ENCODE assay signal across 8 mouse cellular contexts in genomic region chr5:137351394-137351793, GRCm38 (mm10). TPM values are rescaled to one million over a fixed set of nuclear protein-coding genes. Genes with fewer than 3 reads are reported as not detected.
DNase-seq lines count a peak whose midpoint lies in the region; ATAC-seq and TF ChIP-seq lines count a peak whose summit lies in the region.

No protein-coding gene starts in this region.

- ATAC-seq in lung, embryonic 14.5 days (ENCODE audit: insufficient read depth): no peak
- no peak for ATAC-seq in forebrain, embryonic 16.5 days
- no peak for ATAC-seq in liver, embryonic 13.5 days (ENCODE audit: low read depth)
- ATAC-seq in stomach, embryonic 16.5 days (ENCODE audit: insufficient read depth, low FRiP score): no peak
- ATAC-seq in megakaryocyte-erythroid progenitor cell, adult 5-6 weeks (replicated peaks; ENCODE audit: low FRiP score, low TSS enrichment, poor library complexity, severe bottlenecking): no peak

- peaks cover 20% of the 10 kb centered on the region; the same call in 1 of the 2 replicates for H3K4me1 ChIP-seq in lung, embryonic 14.5 days (ENCODE audit: insufficient read depth)
- peaks cover 42% of the 10 kb centered on the region for H3K4me1 ChIP-seq in forebrain, embryonic 16.5 days (replicated peaks; ENCODE audit: control insufficient read depth, insufficient read depth, low read length)
- H3K4me1 ChIP-seq in liver, embryonic 13.5 days (replicated peaks): peaks cover 7% of the 10 kb centered on the region; the same call in 1 of the 2 replicates
- peaks cover 35% of the 10 kb centered on the region for H3K4me1 ChIP-seq in stomach, embryonic 16.5 days (ENCODE audit: control insufficient read depth, insufficient read depth, low read length)

- peaks cover 33% of the 10 kb centered on the region for H3K36me3 ChIP-seq in lung, embryonic 14.5 days (ENCODE audit: insufficient read depth)
- H3K36me3 ChIP-seq in forebrain, embryonic 16.5 days (ENCODE audit: control insufficient read depth, insufficient read depth): no peaks in the 10 kb centered on the region
- peaks cover 18% of the 10 kb centered on the region for H3K36me3 ChIP-seq in liver, embryonic 13.5 days
- H3K36me3 ChIP-seq in stomach, embryonic 16.5 days (ENCODE audit: control insufficient read depth, insufficient read depth, low read length): peaks cover 18% of the 10 kb centered on the region

- peak overlapping the region; percentile 98 for H3K9ac ChIP-seq in lung, embryonic 14.5 days
- no peak overlapping the region; the same call in none of the 2 replicates for H3K9ac ChIP-seq in forebrain, embryonic 16.5 days (replicated peaks; ENCODE audit: low read depth, low read length)
- peak overlapping the region; percentile 73 for H3K9ac ChIP-seq in liver, embryonic 13.5 days
- H3K9ac ChIP-seq in stomach, embryonic 16.5 days (ENCODE audit: low read length): peak overlapping the region; percentile 96

- DNase-seq in lung, embryonic 14.5 days: no peak
- DNase-seq in lung, postnatal 4 days: no peak
- no peak for DNase-seq in liver, embryonic 13.5 days
- DNase-seq in ovary, postnatal 14 days (ENCODE audit: low spot score): no peak
- no peak for DNase-seq in frontal cortex, postnatal 36 days (ENCODE audit: low spot score in 2 of 2)

- TF ChIP-seq CTCF in lung, embryonic 14.5 days (IDR thresholded peaks at IDR 0.05; ENCODE audit: low read depth): no peak

- no peaks in the 10 kb centered on the region for H3K27me3 ChIP-seq in lung, embryonic 14.5 days (ENCODE audit: insufficient read depth, low read length)
- peaks cover 6% of the 10 kb centered on the region; the same call in 1 of the 2 replicates for H3K27me3 ChIP-seq in forebrain, embryonic 16.5 days (replicated peaks; ENCODE audit: control insufficient read depth, insufficient read depth, low read length)
- peaks cover 58% of the 10 kb centered on the region for H3K27me3 ChIP-seq in liver, embryonic 13.5 days
- H3K27me3 ChIP-seq in stomach, embryonic 16.5 days (ENCODE audit: control insufficient read depth, insufficient read depth, low read length): no peaks in the 10 kb centered on the region

- WGBS in lung, embryonic 14.5 days: 7% methylated on average over 4 of the region's 4 CpGs
- 10% methylated on average over 4 of the region's 4 CpGs for WGBS in forebrain, embryonic 16.5 days
- 32% methylated on average over 4 of the region's 4 CpGs for WGBS in liver, embryonic 13.5 days (ENCODE audit: insufficient replicate concordance)
- WGBS in stomach, embryonic 16.5 days: 12% methylated on average over 4 of the region's 4 CpGs

- peak overlapping the region; percentile 95 for H3K4me2 ChIP-seq in lung, embryonic 14.5 days
- peak overlapping the region; percentile 99 for H3K4me2 ChIP-seq in forebrain, embryonic 16.5 days (ENCODE audit: low read length)
- peak overlapping the region; percentile 55 for H3K4me2 ChIP-seq in liver, embryonic 13.5 days
- peak overlapping the region; percentile 89 for H3K4me2 ChIP-seq in stomach, embryonic 16.5 days (ENCODE audit: low read depth, low read length)

- H3K27ac ChIP-seq in lung, embryonic 14.5 days (ENCODE audit: low read depth): peak overlapping the region; percentile 98
- H3K27ac ChIP-seq in forebrain, embryonic 16.5 days (ENCODE audit: low read length): no peak overlapping the region
- H3K27ac ChIP-seq in liver, embryonic 13.5 days: no peak overlapping the region
- peak overlapping the region; percentile 98 for H3K27ac ChIP-seq in stomach, embryonic 16.5 days (ENCODE audit: low read length)

- peak overlapping the region; percentile 92 for H3K4me3 ChIP-seq in lung, embryonic 14.5 days (ENCODE audit: low read depth, low read length)
- H3K4me3 ChIP-seq in forebrain, embryonic 16.5 days (replicated peaks; ENCODE audit: low read length): peak overlapping the region; percentile 72
- H3K4me3 ChIP-seq in liver, embryonic 13.5 days (replicated peaks): peak overlapping the region; percentile 62
- peak overlapping the region; percentile 93 for H3K4me3 ChIP-seq in stomach, embryonic 16.5 days (replicated peaks; ENCODE audit: low read length)

- no peaks in the 10 kb centered on the region for H3K9me3 ChIP-seq in lung, embryonic 14.5 days (ENCODE audit: low read depth, low read length)
- H3K9me3 ChIP-seq in forebrain, embryonic 16.5 days (ENCODE audit: control insufficient read depth, low read length): no peaks in the 10 kb centered on the region
- H3K9me3 ChIP-seq in liver, embryonic 13.5 days (replicated peaks): no peaks in the 10 kb centered on the region
- no peaks in the 10 kb centered on the region for H3K9me3 ChIP-seq in stomach, embryonic 16.5 days (replicated peaks; ENCODE audit: control insufficient read depth, low read length)

RNA-seq across cellular contexts. Expression of gene Ephb4, which starts 1.5 kb away (rescaled TPM):
- polyA plus RNA-seq in lung, embryonic 14.5 days (2014; fragmentation: Nextera tagmentation; extraction: Ambion mirVana): 68.6 and 78.0 TPM in 2 replicates
- 6.1 and 8.1 TPM in 2 replicates for polyA plus RNA-seq in forebrain, embryonic 16.5 days (2015; fragmentation: Nextera tagmentation; extraction: Ambion mirVana)
- polyA plus RNA-seq in liver, embryonic 13.5 days (2015; fragmentation: Nextera tagmentation; extraction: Ambion mirVana): 5.6 and 8.1 TPM in 2 replicates
- polyA plus RNA-seq in stomach, embryonic 16.5 days (2015; fragmentation: Nextera tagmentation; extraction: Ambion mirVana): 31.3 and 31.6 TPM in 2 replicates
- total RNA-seq in megakaryocyte-erythroid progenitor cell, adult 5-6 weeks (2014; fragmentation: Nextera tagmentation): 1.4 TPM in 1 of 2 replicates, not detected in the other
- total RNA-seq in megakaryocyte-erythroid progenitor cell, adult 5-6 weeks (2017): 0.08 TPM in 1 of 2 replicates, not detected in the other

RNA-seq across cellular contexts. Expression of gene Slc12a9, which starts 18.0 kb away (rescaled TPM):
- polyA plus RNA-seq in lung, embryonic 14.5 days (2014; fragmentation: Nextera tagmentation; extraction: Ambion mirVana): 9.7 and 10.2 TPM in 2 replicates
- polyA plus RNA-seq in forebrain, embryonic 16.5 days (2015; fragmentation: Nextera tagmentation; extraction: Ambion mirVana): 17.7 and 26.0 TPM in 2 replicates
- polyA plus RNA-seq in liver, embryonic 13.5 days (2015; fragmentation: Nextera tagmentation; extraction: Ambion mirVana): 2.8 and 3.2 TPM in 2 replicates
- polyA plus RNA-seq in stomach, embryonic 16.5 days (2015; fragmentation: Nextera tagmentation; extraction: Ambion mirVana): 12.6 and 13.7 TPM in 2 replicates
- 2.2 and 3.0 TPM in 2 replicates for total RNA-seq in megakaryocyte-erythroid progenitor cell, adult 5-6 weeks (2014; fragmentation: Nextera tagmentation)
- total RNA-seq in megakaryocyte-erythroid progenitor cell, adult 5-6 weeks (2017): 1.1 and 3.3 TPM in 2 replicates

RNA-seq across cellular contexts. Expression of gene Trip6, which starts 37.2 kb away (rescaled TPM):
- 87.1 and 89.3 TPM in 2 replicates for polyA plus RNA-seq in lung, embryonic 14.5 days (2014; fragmentation: Nextera tagmentation; extraction: Ambion mirVana)
- polyA plus RNA-seq in forebrain, embryonic 16.5 days (2015; fragmentation: Nextera tagmentation; extraction: Ambion mirVana): 17.0 and 17.9 TPM in 2 replicates
- polyA plus RNA-seq in liver, embryonic 13.5 days (2015; fragmentation: Nextera tagmentation; extraction: Ambion mirVana): 10.1 and 10.6 TPM in 2 replicates
- 77.6 and 77.8 TPM in 2 replicates for polyA plus RNA-seq in stomach, embryonic 16.5 days (2015; fragmentation: Nextera tagmentation; extraction: Ambion mirVana)
- 21.8 and 27.9 TPM in 2 replicates for total RNA-seq in megakaryocyte-erythroid progenitor cell, adult 5-6 weeks (2014; fragmentation: Nextera tagmentation)
- total RNA-seq in megakaryocyte-erythroid progenitor cell, adult 5-6 weeks (2017): 19.6 and 29.9 TPM in 2 replicates

RNA-seq across cellular contexts. Expression of gene Srrt, which starts 43.9 kb away (rescaled TPM):
- 137 and 141 TPM in 2 replicates for polyA plus RNA-seq in lung, embryonic 14.5 days (2014; fragmentation: Nextera tagmentation; extraction: Ambion mirVana)
- polyA plus RNA-seq in forebrain, embryonic 16.5 days (2015; fragmentation: Nextera tagmentation; extraction: Ambion mirVana): 119 and 125 TPM in 2 replicates
- polyA plus RNA-seq in liver, embryonic 13.5 days (2015; fragmentation: Nextera tagmentation; extraction: Ambion mirVana): 86.7 and 102 TPM in 2 replicates
- 113 and 116 TPM in 2 replicates for polyA plus RNA-seq in stomach, embryonic 16.5 days (2015; fragmentation: Nextera tagmentation; extraction: Ambion mirVana)
- 308 and 381 TPM in 2 replicates for total RNA-seq in megakaryocyte-erythroid progenitor cell, adult 5-6 weeks (2014; fragmentation: Nextera tagmentation)
- 409 and 443 TPM in 2 replicates for total RNA-seq in megakaryocyte-erythroid progenitor cell, adult 5-6 weeks (2017)

RNA-seq across cellular contexts. Expression of gene Ufsp1, which starts 57.0 kb away (rescaled TPM):
- polyA plus RNA-seq in lung, embryonic 14.5 days (2014; fragmentation: Nextera tagmentation; extraction: Ambion mirVana): 4.4 and 4.6 TPM in 2 replicates
- 6.1 and 8.9 TPM in 2 replicates for polyA plus RNA-seq in forebrain, embryonic 16.5 days (2015; fragmentation: Nextera tagmentation; extraction: Ambion mirVana)
- 8.4 TPM in 2 replicates for polyA plus RNA-seq in liver, embryonic 13.5 days (2015; fragmentation: Nextera tagmentation; extraction: Ambion mirVana)
- polyA plus RNA-seq in stomach, embryonic 16.5 days (2015; fragmentation: Nextera tagmentation; extraction: Ambion mirVana): 7.3 and 8.6 TPM in 2 replicates
- 9.0 and 11.4 TPM in 2 replicates for total RNA-seq in megakaryocyte-erythroid progenitor cell, adult 5-6 weeks (2014; fragmentation: Nextera tagmentation)
- 5.2 and 6.0 TPM in 2 replicates for total RNA-seq in megakaryocyte-erythroid progenitor cell, adult 5-6 weeks (2017)

Comparison
In these comparisons a context has a peak if more than half of its experiments do, and no peak if none do; other contexts are left out.
1. H3K27ac ChIP-seq: peak in lung, embryonic 14.5 days (single experiment) and stomach, embryonic 16.5 days (single experiment); none in forebrain, embryonic 16.5 days (single experiment) and liver, embryonic 13.5 days (single experiment).
2. Peak in every context shown above with its lines, with median percentiles within 50 percentile points of each other: H3K4me2 ChIP-seq and H3K4me3 ChIP-seq.